Mouse (Mus musculus): ENCODE data around the gene Gsk3b. TPM values are rescaled to one million over a fixed set of nuclear protein-coding genes. Genes with fewer than 3 reads are reported as not detected.
"Not testable (repeated sequence)": the region's sequence is repeated elsewhere in the genome, so short reads cannot be mapped to it uniquely, and the experiment has no call there.

The Gsk3b gene
- 100 to 1,000 TPM; 153 to 155 TPM for total RNA-seq (2021)

GRCm38 (mm10) chr16:38088629-38089446 is at the start of gene Gsk3b:
Gene Gsk3b (plus strand): TSS chr16:38089001.
- DNase-seq, result peak; percentile 100

GRCm38 (mm10) chr16:38042160-38042559 is 46.6 kb upstream of the Gsk3b start:
- no peak for DNase-seq

GRCm38 (mm10) chr16:38044551-38044950 is 44.2 kb upstream of the Gsk3b start:
- DNase-seq, result peak; percentile 37 to 49

- no peak for DNase-seq
Observed at GRCm38 (mm10) chr16:38047781-38048558, 40.8 kb upstream of the Gsk3b start.

GRCm38 (mm10) chr16:38057898-38058297 is 30.9 kb upstream of the Gsk3b start:
- DNase-seq, result no peak

GRCm38 (mm10) chr16:38058836-38059235 is 30.0 kb upstream of the Gsk3b start:
- DNase-seq, result no peak

- DNase-seq, result no peak
Observed at GRCm38 (mm10) chr16:38059631-38060030, 29.2 kb upstream of the Gsk3b start.

- not testable (repeated sequence) for DNase-seq
Observed at GRCm38 (mm10) chr16:38073859-38074631, 14.8 kb upstream of the Gsk3b start.

GRCm38 (mm10) chr16:38080201-38080600 is 8.6 kb upstream of the Gsk3b start:
- DNase-seq, result no peak

- no peak for DNase-seq
Observed at GRCm38 (mm10) chr16:38087231-38087630, 1.6 kb upstream of the Gsk3b start.

- DNase-seq, result peak in 1 of 2 experiments; percentile 37
Observed at GRCm38 (mm10) chr16:38087645-38088125, 1.1 kb upstream of the Gsk3b start.

- no peak for DNase-seq
Observed at GRCm38 (mm10) chr16:38088126-38088628, 624 bp upstream of the Gsk3b start.

- no peak for DNase-seq
Observed at GRCm38 (mm10) chr16:38089447-38090170, 808 bp downstream of the Gsk3b start.

- no peak for DNase-seq
Observed at GRCm38 (mm10) chr16:38090341-38091005, 1.7 kb downstream of the Gsk3b start.

- no peak for DNase-seq
Observed at GRCm38 (mm10) chr16:38091041-38091440, 2.2 kb downstream of the Gsk3b start.

- DNase-seq, result no peak
Observed at GRCm38 (mm10) chr16:38091706-38092105, 2.9 kb downstream of the Gsk3b start.

- no peak for DNase-seq
Observed at GRCm38 (mm10) chr16:38092598-38092997, 3.8 kb downstream of the Gsk3b start.

- no peak for DNase-seq
Observed at GRCm38 (mm10) chr16:38095181-38095851, 6.5 kb downstream of the Gsk3b start.

GRCm38 (mm10) chr16:38097521-38097920 is 8.7 kb downstream of the Gsk3b start:
- DNase-seq, result no peak

- DNase-seq, result no peak
Observed at GRCm38 (mm10) chr16:38099325-38099724, 10.5 kb downstream of the Gsk3b start.

Data from layer of hippocampus, postnatal 36 days (tissue).